Mouse (Mus musculus) neural tube, embryonic 13.5 days (tissue): ENCODE data around the gene Fig4. TPM values are rescaled to one million over a fixed set of nuclear protein-coding genes. Genes with fewer than 3 reads are reported as not detected.

Experiments
- ATAC-seq: fragments of 200-750 bp; cut with Nextera tagmentation; 2 replicates; pipeline ENCODE4 v1.8.0; 2017; ENCODE audit warnings: low read depth, mild to moderate bottlenecking, moderate TSS enrichment, moderate library complexity
- H3K27ac ChIP-seq: fragments of 300-500 bp; sonication (generic); replicated peaks from 2 replicates; pipeline ENCODE4 v1.5.1; 2015; ENCODE audit warnings: moderate library complexity, mild to moderate bottlenecking, inconsistent platforms
- H3K27me3 ChIP-seq: fragments of 300-500 bp; sonication (generic); 2 replicates; pipeline ENCODE4 v1.6.1; 2015; ENCODE audit warnings: mild to moderate bottlenecking, inconsistent platforms
- H3K36me3 ChIP-seq: fragments of 300-500 bp; sonication (generic); 2 replicates; pipeline ENCODE4 v1.6.1; 2015; ENCODE audit warnings: mild to moderate bottlenecking, inconsistent platforms
- H3K4me1 ChIP-seq: fragments of 300-500 bp; sonication (generic); replicated peaks from 2 replicates; pipeline ENCODE4 v1.6.1; 2015; ENCODE audit warnings: inconsistent platforms
- H3K4me2 ChIP-seq: fragments of 300-500 bp; sonication (generic); 2 replicates; pipeline ENCODE4 v1.6.1; 2015; ENCODE audit warnings: inconsistent platforms, mild to moderate bottlenecking, moderate library complexity
- H3K4me3 ChIP-seq: fragments of 300-500 bp; sonication (generic); 2 replicates; pipeline ENCODE4 v1.5.1; 2015; ENCODE audit warnings: mild to moderate bottlenecking, inconsistent platforms
- H3K9ac ChIP-seq: fragments of 300-500 bp; sonication (generic); 2 replicates; pipeline ENCODE4 v1.6.1; 2015; ENCODE audit warnings: moderate library complexity, mild to moderate bottlenecking, inconsistent platforms
- H3K9me3 ChIP-seq: fragments of 300-500 bp; sonication (generic); 2 replicates; pipeline ENCODE4 v1.6.1; 2016; ENCODE audit warnings: inconsistent platforms
- WGBS: fragments of 180-500 bp; shearing (Covaris S2); methylation state at CpG from one replicate; pipeline ENCODE4 v1.1.7; 2015; 5-methylcytosine and 5-hydroxymethylcytosine counted together
- polyA plus RNA-seq: library from polyadenylated mRNA; unstranded; fragments of >200 nt; fragmentation: Nextera tagmentation; extraction: Ambion mirVana; gene quantifications from 2 replicates; pipeline ENCODE4 v1.2.1, GENCODE M21; 2015

The Fig4 gene
- 30.7 and 30.9 TPM in 2 replicates for polyA plus RNA-seq

- no peaks in the 10 kb centered on the region for H3K9me3 ChIP-seq
- H3K4me3 ChIP-seq = peak within 1 kb of the TSS; percentile 95
- H3K4me1 ChIP-seq = peaks cover 19% of the 10 kb centered on the region
- WGBS = under 1% methylated on average over 38 of the region's 38 CpGs
- peak within 1 kb of the TSS; percentile 86 for H3K27ac ChIP-seq
- H3K36me3 ChIP-seq = no peaks in the 10 kb centered on the region
- no peaks in the 10 kb centered on the region for H3K27me3 ChIP-seq
- H3K4me2 ChIP-seq = peak within 1 kb of the TSS; percentile 92
- ATAC-seq = peak; percentile 94
- peak within 1 kb of the TSS; percentile 89 for H3K9ac ChIP-seq
These were observed at the start of gene Fig4 for GRCm38 (mm10) chr10:41302689-41303431. Fig4 (minus strand) TSS chr10:41303260.

DNA sequence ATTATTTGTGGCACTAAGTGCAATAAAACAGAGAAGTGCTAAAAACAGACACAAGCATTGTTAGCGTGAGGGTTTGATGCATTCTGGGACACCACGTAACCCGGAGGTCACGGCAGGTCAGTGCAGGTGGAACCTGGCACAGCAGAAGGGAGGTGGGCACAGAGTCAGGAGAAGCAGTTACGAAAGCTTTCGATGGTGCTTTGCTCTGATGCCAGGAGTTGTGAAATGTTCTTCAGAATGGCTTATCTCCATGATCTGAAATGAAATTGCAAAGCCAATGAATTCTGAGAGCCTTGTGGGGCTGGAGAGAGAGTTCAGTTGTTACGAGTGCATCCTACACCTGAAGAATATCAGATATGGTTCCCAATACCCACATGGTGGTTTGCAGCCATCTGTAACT lies 38.3 kb upstream of the Fig4 start:
- no peak overlapping the region for H3K4me3 ChIP-seq
- no peaks in the 10 kb centered on the region for H3K4me1 ChIP-seq
- no peak overlapping the region for H3K9ac ChIP-seq
- no peaks in the 10 kb centered on the region for H3K36me3 ChIP-seq
- no peak overlapping the region for H3K4me2 ChIP-seq
- H3K27ac ChIP-seq = no peak overlapping the region
- no peaks in the 10 kb centered on the region for H3K27me3 ChIP-seq
- no peaks in the 10 kb centered on the region for H3K9me3 ChIP-seq
- no peak for ATAC-seq
- WGBS = 91% methylated on average over 7 of the region's 7 CpGs

DNA sequence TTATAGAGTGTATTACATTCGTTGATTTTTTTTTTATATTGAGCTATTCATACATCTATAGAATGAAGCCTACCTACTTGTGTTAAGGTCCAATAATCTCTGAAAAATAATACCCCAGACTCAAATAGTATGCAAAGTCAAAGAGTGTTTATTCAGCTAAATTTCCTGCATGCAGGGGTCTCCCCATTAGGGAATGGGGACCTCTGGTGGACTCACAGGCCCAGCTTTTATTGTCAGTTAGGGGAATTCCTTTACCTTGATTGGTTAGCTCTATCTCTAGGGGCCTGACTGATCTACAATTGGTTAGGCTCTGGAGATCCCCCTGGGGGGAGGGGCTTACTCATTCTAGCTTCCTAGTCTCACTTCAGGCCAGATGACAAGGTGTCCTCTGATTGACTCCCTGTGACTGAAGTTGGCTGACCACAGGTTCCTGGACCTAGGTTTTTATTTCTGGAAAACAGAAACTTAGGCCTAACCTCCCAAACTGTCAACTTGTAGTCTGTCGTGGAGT lies 29.5 kb upstream of the Fig4 start:
- no peak for ATAC-seq
- Histone ChIP-seq H3K9ac (no peak overlapping the region), H3K4me1 (no peaks in the 10 kb centered on the region), H3K4me2 (no peak overlapping the region), H3K9me3 (no peaks in the 10 kb centered on the region), H3K27ac (no peak overlapping the region), H3K36me3 (no peaks in the 10 kb centered on the region), H3K4me3 (no peak overlapping the region), H3K27me3 (no peaks in the 10 kb centered on the region)
- WGBS = 89% methylated on average over 2 of the region's 2 CpGs

- no peak overlapping the region for H3K4me3 ChIP-seq
- no peaks in the 10 kb centered on the region for H3K36me3 ChIP-seq
- no peaks in the 10 kb centered on the region for H3K27me3 ChIP-seq
- ATAC-seq = no peak
- H3K4me2 ChIP-seq = no peak overlapping the region
- H3K9ac ChIP-seq = no peak overlapping the region
- no peak overlapping the region for H3K27ac ChIP-seq
- H3K4me1 ChIP-seq = no peaks in the 10 kb centered on the region
- no peaks in the 10 kb centered on the region for H3K9me3 ChIP-seq
- 80% methylated on average over 3 of the region's 3 CpGs for WGBS
These were observed 12.8 kb upstream of the Fig4 start for GRCm38 (mm10) chr10:41315866-41316265.

- no peak overlapping the region for H3K27ac ChIP-seq
- H3K36me3 ChIP-seq = no peaks in the 10 kb centered on the region
- H3K9me3 ChIP-seq = no peaks in the 10 kb centered on the region
- no peaks in the 10 kb centered on the region for H3K4me1 ChIP-seq
- no peaks in the 10 kb centered on the region for H3K27me3 ChIP-seq
- ATAC-seq = no peak
- H3K4me3 ChIP-seq = no peak overlapping the region
- WGBS = 90% methylated on average over 4 of the region's 4 CpGs
- H3K9ac ChIP-seq = no peak overlapping the region
- H3K4me2 ChIP-seq = no peak overlapping the region
These were observed 5.1 kb upstream of the Fig4 start for GRCm38 (mm10) chr10:41308205-41308604.

GRCm38 (mm10) chr10:41304961-41305455 lies 1.9 kb upstream of the Fig4 start:
- no peaks in the 10 kb centered on the region for H3K36me3 ChIP-seq
- 81% methylated on average over 9 of the region's 9 CpGs for WGBS
- no peak for ATAC-seq

GRCm38 (mm10) chr10:41303639-41304444 lies 782 bp upstream of the Fig4 start, which contains the start of gene Ak9:
Ak9 (plus strand) TSS chr10:41303980.
- peak within 1 kb of the TSS; percentile 89 for H3K9ac ChIP-seq
- H3K9me3 ChIP-seq = no peaks in the 10 kb centered on the region
- under 1% methylated on average over 25 of the region's 25 CpGs for WGBS
- H3K4me1 ChIP-seq = peaks cover 19% of the 10 kb centered on the region
- ATAC-seq = peak; percentile 89
- no peaks in the 10 kb centered on the region for H3K27me3 ChIP-seq
- H3K4me3 ChIP-seq = peak within 1 kb of the TSS; percentile 95
- H3K36me3 ChIP-seq = no peaks in the 10 kb centered on the region
- H3K4me2 ChIP-seq = peak within 1 kb of the TSS; percentile 92
- H3K27ac ChIP-seq = peak within 1 kb of the TSS; percentile 86

More at GRCm38 (mm10) chr10:41304961-41305455, 1.9 kb upstream of the Fig4 start:
- H3K9ac ChIP-seq = no peak overlapping the region
- H3K27ac ChIP-seq = no peak overlapping the region
- H3K4me1 ChIP-seq = peaks cover 12% of the 10 kb centered on the region
- no peaks in the 10 kb centered on the region for H3K9me3 ChIP-seq
- no peak overlapping the region for H3K4me2 ChIP-seq
- H3K4me3 ChIP-seq = no peak overlapping the region
- no peaks in the 10 kb centered on the region for H3K27me3 ChIP-seq

DNA sequence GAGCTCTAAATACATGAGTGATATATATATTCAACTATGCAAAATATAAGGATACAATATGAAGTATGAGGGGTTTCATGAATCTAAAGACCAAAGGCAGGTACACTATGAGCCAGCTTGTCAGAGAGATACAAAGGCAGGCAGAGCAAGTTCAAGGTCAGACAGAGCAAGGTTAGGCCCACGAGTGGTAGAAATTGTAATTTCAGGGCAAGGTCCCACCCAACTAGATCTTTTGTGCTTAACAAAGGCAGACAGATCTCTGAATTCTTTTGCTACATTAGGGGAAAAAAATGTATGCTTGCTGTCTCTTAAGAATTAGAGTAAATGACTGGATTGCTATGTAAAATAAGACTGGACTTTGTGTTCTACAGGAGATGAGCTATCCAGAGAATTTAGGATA lies 2.9 kb downstream of the Fig4 start:
- Histone ChIP-seq H3K4me1 (peaks cover 21% of the 10 kb centered on the region), H3K4me2 (no peak overlapping the region), H3K9ac (no peak overlapping the region), H3K9me3 (no peaks in the 10 kb centered on the region), H3K4me3 (no peak overlapping the region), H3K27ac (no peak overlapping the region), H3K27me3 (no peaks in the 10 kb centered on the region), H3K36me3 (no peaks in the 10 kb centered on the region)
- ATAC-seq = no peak
- 59% methylated on average over 1 of the region's 1 CpGs for WGBS

GRCm38 (mm10) chr10:41295145-41295544 lies 7.9 kb downstream of the Fig4 start:
- no peak overlapping the region for H3K4me3 ChIP-seq
- peak overlapping the region; percentile 40 for H3K4me2 ChIP-seq
- H3K9me3 ChIP-seq = no peaks in the 10 kb centered on the region
- H3K27me3 ChIP-seq = no peaks in the 10 kb centered on the region
- H3K36me3 ChIP-seq = no peaks in the 10 kb centered on the region
- ATAC-seq = peak; percentile 68
- H3K4me1 ChIP-seq = peaks cover 32% of the 10 kb centered on the region
- H3K27ac ChIP-seq = no peak overlapping the region
- H3K9ac ChIP-seq = peak overlapping the region; percentile 49
- 18% methylated on average over 7 of the region's 7 CpGs for WGBS

GRCm38 (mm10) chr10:41294734-41295133 lies 8.3 kb downstream of the Fig4 start:
- no peak overlapping the region for H3K4me3 ChIP-seq
- H3K27ac ChIP-seq = no peak overlapping the region
- H3K27me3 ChIP-seq = no peaks in the 10 kb centered on the region
- no peaks in the 10 kb centered on the region for H3K9me3 ChIP-seq
- peak overlapping the region; percentile 40 for H3K4me2 ChIP-seq
- peak overlapping the region; percentile 49 for H3K9ac ChIP-seq
- peak; percentile 56; the same call in 1 of the 2 replicates for ATAC-seq
- peaks cover 32% of the 10 kb centered on the region for H3K4me1 ChIP-seq
- H3K36me3 ChIP-seq = no peaks in the 10 kb centered on the region
- WGBS = 41% methylated on average over 11 of the region's 11 CpGs

GRCm38 (mm10) chr10:41293019-41293418 lies 10.0 kb downstream of the Fig4 start:
- Histone ChIP-seq H3K27ac (no peak overlapping the region), H3K9ac (no peak overlapping the region), H3K4me2 (no peak overlapping the region), H3K4me1 (peaks cover 29% of the 10 kb centered on the region), H3K36me3 (no peaks in the 10 kb centered on the region), H3K9me3 (no peaks in the 10 kb centered on the region), H3K27me3 (no peaks in the 10 kb centered on the region), H3K4me3 (no peak overlapping the region)
- WGBS = 22% methylated on average over 7 of the region's 7 CpGs
- ATAC-seq = no peak

DNA sequence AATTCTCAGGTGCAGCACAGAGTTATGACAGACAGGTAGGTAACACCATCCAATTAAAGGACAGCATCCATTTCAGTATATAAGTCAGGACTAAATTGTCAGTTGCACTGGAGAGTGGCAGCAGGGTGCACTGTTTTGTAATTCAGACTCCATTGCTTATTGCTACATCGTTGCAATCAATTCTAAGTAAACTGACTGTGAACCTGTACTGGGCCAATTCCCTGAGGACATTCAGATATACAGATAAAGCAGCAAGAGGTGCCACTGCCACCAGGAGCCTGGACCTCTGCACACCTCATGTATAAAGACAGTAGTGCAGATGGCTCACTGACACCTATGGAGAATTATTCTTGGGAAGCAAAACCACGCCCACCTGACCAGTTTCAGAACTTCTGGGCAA lies 12.0 kb downstream of the Fig4 start:
- H3K4me3 ChIP-seq = no peak overlapping the region
- no peaks in the 10 kb centered on the region for H3K27me3 ChIP-seq
- H3K9me3 ChIP-seq = no peaks in the 10 kb centered on the region
- 73% methylated on average over 2 of the region's 2 CpGs for WGBS
- no peak overlapping the region for H3K27ac ChIP-seq
- no peaks in the 10 kb centered on the region for H3K36me3 ChIP-seq
- peaks cover 29% of the 10 kb centered on the region for H3K4me1 ChIP-seq
- ATAC-seq = no peak
- no peak overlapping the region for H3K9ac ChIP-seq
- H3K4me2 ChIP-seq = no peak overlapping the region
